Mouse (Mus musculus): ENCODE results near the gene Arhgap18. TPM values are rescaled to one million over a fixed set of nuclear protein-coding genes. Genes with fewer than 3 reads are reported as not detected.
A peak's percentile ranks its signal among the peaks of the same experiment; 100 is the strongest.

Arhgap18 gene
- polyA plus RNA-seq, 2 experiments, result 3.5 to 6.8 TPM

DNA sequence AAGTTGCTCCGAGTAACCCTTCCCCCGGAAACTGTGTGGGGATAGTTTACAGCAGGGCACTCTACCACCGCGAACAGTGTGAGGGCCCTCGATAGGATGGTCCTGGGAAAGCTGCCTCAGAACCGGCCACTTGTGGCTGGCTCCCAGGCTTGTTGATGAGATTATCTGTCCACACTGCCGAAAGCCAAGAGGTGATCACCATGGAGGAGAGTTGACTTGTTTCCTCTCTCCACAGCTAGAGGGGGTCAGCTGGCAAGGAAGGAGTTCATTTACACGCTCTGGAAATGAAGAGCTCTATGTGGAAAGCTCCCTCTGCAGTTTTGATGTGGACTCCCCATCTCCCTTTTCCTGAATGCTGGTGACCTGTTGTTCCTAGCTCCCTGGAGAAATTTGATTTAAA, 196.4 kb downstream of the Arhgap18 start:
- Histone ChIP-seq H3K36me3 (replicated peaks; ENCODE audit: control insufficient read depth, insufficient read depth, low read depth) (no peaks in the 10 kb centered on the region), H3K27me3 (ENCODE audit: control insufficient read depth, insufficient read depth, low read length) (no peaks in the 10 kb centered on the region), H3K4me1 (replicated peaks; ENCODE audit: control insufficient read depth in 2 of 2, insufficient read depth in 2 of 2, low read length in 1 of 2) (peaks cover 4 to 14% of the 10 kb centered on the region in 2 experiments), H3K4me2 (ENCODE audit: low read depth) (peak overlapping the region; percentile 65), H3K9me3 (ENCODE audit: control insufficient read depth, low read length) (no peaks in the 10 kb centered on the region), H3K27ac (no peak overlapping the region), H3K4me3 (ENCODE audit: insufficient read depth in 1 of 2, low read depth in 2 of 2, low read length in 2 of 2) (no peak overlapping the region), H3K9ac (replicated peaks) (no peak overlapping the region)
- WGBS (ENCODE audit: insufficient replicate concordance), result 43% methylated on average over 8 of the region's 8 CpGs
- DNase-seq (ENCODE audit: low read depth in 3 of 3, low spot score in 3 of 3), result peak in 1 of 3 experiments; percentile 35
- peak; percentile 58 for ATAC-seq (ENCODE audit: insufficient read depth)
- TF ChIP-seq CTCF (IDR thresholded peaks at IDR 0.05; ENCODE audit: low read depth) (peak; percentile 49), EP300 (IDR thresholded peaks at IDR 0.05; ENCODE audit: low read depth) (no peak)

- Histone ChIP-seq H3K27ac (peak overlapping the region; percentile 50), H3K27me3 (ENCODE audit: control insufficient read depth, insufficient read depth, low read length) (no peaks in the 10 kb centered on the region), H3K4me2 (ENCODE audit: low read depth) (peak overlapping the region; percentile 65), H3K4me1 (replicated peaks; ENCODE audit: control insufficient read depth in 2 of 2, insufficient read depth in 2 of 2, low read length in 1 of 2) (peaks cover 4 to 14% of the 10 kb centered on the region in 2 experiments), H3K4me3 (ENCODE audit: insufficient read depth in 1 of 2, low read depth in 2 of 2, low read length in 2 of 2) (peak overlapping the region in 1 of 2 experiments; percentile 41; a peak in 2 of 4 replicates), H3K36me3 (replicated peaks; ENCODE audit: control insufficient read depth, insufficient read depth, low read depth) (no peaks in the 10 kb centered on the region), H3K9ac (replicated peaks) (peak overlapping the region; percentile 38; the same call in 1 of the 2 replicates), H3K9me3 (ENCODE audit: control insufficient read depth, low read length) (no peaks in the 10 kb centered on the region)
- WGBS (ENCODE audit: insufficient replicate concordance), result 18% methylated on average over 7 of the region's 7 CpGs
- TF ChIP-seq EP300 (IDR thresholded peaks at IDR 0.05; ENCODE audit: low read depth), result peak; percentile 64
- TF ChIP-seq CTCF (IDR thresholded peaks at IDR 0.05; ENCODE audit: low read depth), result no peak
- ATAC-seq (ENCODE audit: insufficient read depth), result peak; percentile 77
- DNase-seq (ENCODE audit: low read depth in 3 of 3, low spot score in 3 of 3), result peak in 1 of 3 experiments; percentile 44
Measured at GRCm38 (mm10) chr10:26950448-26950847, 197.2 kb downstream of the Arhgap18 start.

DNA sequence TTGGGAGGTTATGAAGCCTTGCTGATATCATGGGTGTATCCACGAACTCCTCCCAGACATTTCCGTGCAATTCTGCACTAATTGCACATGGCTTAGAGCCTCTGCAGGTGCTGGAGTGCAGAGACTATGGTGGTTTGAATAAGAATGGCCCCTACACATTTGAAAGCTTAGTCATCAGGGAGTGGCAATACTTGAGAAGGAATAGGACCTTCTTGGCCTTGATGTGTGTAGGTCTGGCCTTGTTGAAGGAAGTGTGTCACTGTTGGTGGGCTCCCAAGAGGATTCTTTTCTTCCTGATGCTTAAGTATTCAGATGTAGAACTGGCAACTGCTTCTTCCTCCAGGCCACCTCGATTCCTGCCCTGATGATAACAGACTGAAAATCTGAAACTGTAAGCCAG, 205.3 kb downstream of the Arhgap18 start:
- H3K4me2 ChIP-seq (ENCODE audit: low read depth), result no peak overlapping the region
- no peak overlapping the region for H3K4me3 ChIP-seq (ENCODE audit: insufficient read depth in 1 of 2, low read depth in 2 of 2, low read length in 2 of 2)
- H3K27ac ChIP-seq, result no peak overlapping the region
- H3K9me3 ChIP-seq (ENCODE audit: control insufficient read depth, low read length), result no peaks in the 10 kb centered on the region
- DNase-seq (ENCODE audit: low read depth in 3 of 3, low spot score in 3 of 3) (no peak), ATAC-seq (ENCODE audit: insufficient read depth) (no peak)
- WGBS (ENCODE audit: insufficient replicate concordance), result 43% methylated on average over 3 of the region's 3 CpGs
- no peaks in the 10 kb centered on the region for H3K27me3 ChIP-seq (ENCODE audit: control insufficient read depth, insufficient read depth, low read length)
- H3K36me3 ChIP-seq (replicated peaks; ENCODE audit: control insufficient read depth, insufficient read depth, low read depth), result no peaks in the 10 kb centered on the region
- H3K4me1 ChIP-seq (replicated peaks; ENCODE audit: control insufficient read depth in 2 of 2, insufficient read depth in 2 of 2, low read length in 1 of 2), result peaks cover 0 to 2% of the 10 kb centered on the region in 2 experiments; a peak in 1 of 4 replicates
- TF ChIP-seq CTCF (IDR thresholded peaks at IDR 0.05; ENCODE audit: low read depth), result no peak
- no peak for TF ChIP-seq EP300 (IDR thresholded peaks at IDR 0.05; ENCODE audit: low read depth)
- no peak overlapping the region for H3K9ac ChIP-seq (replicated peaks)
